Mouse (Mus musculus) liver, adult 2 months (tissue): Measurements from ENCODE around the gene Ctsl. TPM values are rescaled to one million over a fixed set of nuclear protein-coding genes. Genes with fewer than 3 reads are reported as not detected.

ENCODE experiments used
- DNase-seq: peaks from one replicate; pipeline ENCODE4 v3.0.0-alpha.2; 2011; ENCODE audit warnings: low read depth, low spot score; ENCODE audit errors: extremely low read depth
- H3K27ac ChIP-seq: fragments of 200-500 bp; replicated peaks from 2 replicates; pipeline ENCODE4 v1.5.1; 2012; ENCODE audit warnings: low read depth, mild to moderate bottlenecking, control low read depth, inconsistent platforms, low read length; ENCODE audit not compliant: insufficient read depth
- H3K27me3 ChIP-seq: fragments of 200-500 bp; 2 replicates; pipeline ENCODE4 v1.6.1; 2012; ENCODE audit warnings: mild to moderate bottlenecking, moderate library complexity, low read length, inconsistent platforms; ENCODE audit not compliant: control insufficient read depth, insufficient read depth
- H3K36me3 ChIP-seq: fragments of 200-500 bp; 2 replicates; pipeline ENCODE4 v1.6.1; 2012; ENCODE audit warnings: low read length, inconsistent platforms; ENCODE audit not compliant: control insufficient read depth, insufficient read depth
- H3K4me1 ChIP-seq: fragments of 200-500 bp; 2 replicates; pipeline ENCODE4 v1.6.1; 2011; ENCODE audit warnings: low read length; ENCODE audit not compliant: control insufficient read depth, insufficient read depth
- H3K4me3 ChIP-seq: fragments of 200-500 bp; 2 replicates; pipeline ENCODE4 v1.5.1; 2011; ENCODE audit warnings: low read depth, mild to moderate bottlenecking, control low read depth, low read length, moderate library complexity; ENCODE audit not compliant: insufficient read depth
- H3K79me2 ChIP-seq: fragments of 200-500 bp; 2 replicates; pipeline ENCODE4 v1.6.1; 2012; ENCODE audit warnings: inconsistent platforms, mild to moderate bottlenecking, low read length, moderate library complexity; ENCODE audit not compliant: control insufficient read depth, insufficient read depth
- H3K9ac ChIP-seq: fragments of 200-500 bp; 2 replicates; pipeline ENCODE4 v1.6.1; 2012; ENCODE audit warnings: low read depth, mild to moderate bottlenecking, control low read depth, inconsistent platforms, low read length
- CTCF ChIP-seq: fragments of 200-500 bp; IDR thresholded peaks from 2 replicates; pipeline ENCODE4 v1.5.1; 2011; ENCODE audit warnings: low read depth, low read length, control low read depth
- POLR2A ChIP-seq: fragments of 200-500 bp; IDR thresholded peaks from 2 replicates; pipeline ENCODE4 v1.6.1; 2011; ENCODE audit warnings: low read length, control low read depth; ENCODE audit not compliant: insufficient read depth; ENCODE audit errors: extremely low read depth
- WGBS: fragments of 180-500 bp; shearing (Covaris S2); methylation state at CpG from one replicate; pipeline ENCODE4 v1.1.7; 2018; 5-methylcytosine and 5-hydroxymethylcytosine counted together
- polyA plus RNA-seq: library from polyadenylated mRNA; depleted of rRNA; stranded (reverse); fragments of >200 nt; gene quantifications from 2 replicates; pipeline ENCODE4 v1.2.3, GENCODE M21; 2012; rRNA removed
- total RNA-seq: library from RNA; depleted of rRNA; stranded (reverse); fragments of >200 nt; gene quantifications from 2 replicates; pipeline ENCODE4 v1.2.3, GENCODE M21; 2014; rRNA removed

Gene Ctsl
- total and polyA plus RNA-seq, 2 experiments: 300 to 624 TPM

DNA sequence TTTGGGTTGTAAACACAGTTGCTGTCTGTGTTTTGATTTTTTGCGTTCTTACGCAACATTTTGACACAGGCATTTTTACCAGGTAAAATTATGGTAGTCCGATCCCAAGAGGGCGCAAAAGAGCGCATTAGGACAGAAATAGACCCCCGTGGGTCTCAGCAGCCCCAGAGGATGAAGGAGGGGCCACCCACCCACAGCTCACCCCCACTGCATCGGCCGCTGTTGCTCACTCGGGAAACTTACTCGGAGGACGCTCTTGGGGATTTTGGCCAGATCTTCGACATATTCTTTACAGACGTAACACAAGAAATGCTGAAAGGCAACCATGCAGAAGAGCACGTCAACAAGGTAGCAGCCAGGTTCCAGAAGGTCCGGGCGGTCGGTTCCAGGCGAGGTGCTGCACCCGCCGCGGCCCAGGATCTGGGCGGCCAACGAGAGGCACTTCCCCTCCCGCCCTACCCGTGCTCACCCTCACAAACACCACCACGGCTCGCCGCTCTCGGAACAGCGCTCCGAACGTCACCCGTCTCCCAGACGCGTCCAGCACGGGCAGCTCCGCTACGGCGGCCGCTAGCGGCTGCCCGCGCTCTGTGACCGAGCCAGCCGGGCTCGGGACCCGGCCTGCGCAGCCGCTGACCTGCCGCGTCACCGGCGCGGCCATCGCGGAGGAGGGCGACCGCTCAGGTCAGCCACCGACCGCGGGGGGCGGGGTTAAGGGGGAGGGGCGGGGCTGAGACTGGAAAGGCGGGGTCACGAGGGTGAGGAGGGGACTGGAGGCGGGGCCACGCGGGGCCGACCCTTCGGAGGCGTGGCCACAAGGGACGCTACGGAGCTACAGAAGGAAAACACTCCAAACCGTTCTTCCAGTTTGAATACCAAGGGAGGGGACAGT is 58.4 kb downstream of the Ctsl start, which contains the start of gene Aaed1:
TSS of gene Aaed1 (minus strand) at position 687 of the 892 bp plus-strand sequence.
- under 1% methylated on average over 73 of the region's 74 CpGs for WGBS
- Histone ChIP-seq H3K4me3 (peak within 1 kb of the TSS; percentile 66), H3K9ac (peak within 1 kb of the TSS; percentile 75), H3K4me1 (peaks cover 25% of the 10 kb centered on the region), H3K79me2 (peaks cover 8% of the 10 kb centered on the region; the same call in 1 of the 2 replicates), H3K27me3 (no peaks in the 10 kb centered on the region), H3K36me3 (peaks cover 6% of the 10 kb centered on the region; the same call in 1 of the 2 replicates), H3K27ac (peak within 1 kb of the TSS; percentile 99)
- peak; percentile 79 for DNase-seq
- TF ChIP-seq POLR2A (peak; percentile 94), CTCF (peak; percentile 32)

GRCm38 (mm10) chr13:64311266-64311665 is 59.4 kb downstream of the Ctsl start:
- Histone ChIP-seq H3K27me3 (no peaks in the 10 kb centered on the region), H3K9ac (no peak overlapping the region), H3K36me3 (peaks cover 9% of the 10 kb centered on the region; the same call in 1 of the 2 replicates), H3K4me1 (peaks cover 25% of the 10 kb centered on the region), H3K4me3 (peak overlapping the region; percentile 66), H3K79me2 (peaks cover 8% of the 10 kb centered on the region; the same call in 1 of the 2 replicates), H3K27ac (no peak overlapping the region)
- peak; percentile 47 for DNase-seq
- TF ChIP-seq POLR2A: no peak
- no peak for TF ChIP-seq CTCF
- WGBS: 7% methylated on average over 1 of the region's 1 CpGs

GRCm38 (mm10) chr13:64310585-64310984 is 60.1 kb downstream of the Ctsl start:
- H3K27ac ChIP-seq: no peak overlapping the region

DNA sequence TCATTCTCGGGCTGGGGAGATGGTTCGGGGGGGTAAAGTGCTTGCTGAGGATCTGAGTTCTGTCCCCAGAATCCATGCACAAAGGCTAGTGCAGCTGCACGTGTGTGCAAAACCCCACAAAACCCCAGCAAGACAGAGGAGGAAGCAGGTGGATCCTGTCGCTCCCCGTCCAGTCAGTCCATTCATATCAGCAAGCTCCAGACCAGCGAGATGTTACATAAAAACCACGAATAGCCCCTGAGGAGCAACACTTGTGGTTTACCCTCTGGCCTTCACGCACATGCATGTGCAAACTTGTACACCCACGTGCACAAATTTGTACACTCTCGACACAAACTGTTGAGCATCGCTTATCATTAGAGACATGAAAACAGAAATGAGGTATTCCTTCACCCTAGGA is 60.8 kb downstream of the Ctsl start:
- H3K36me3 ChIP-seq: peaks cover 15% of the 10 kb centered on the region
- H3K4me1 ChIP-seq: peaks cover 22% of the 10 kb centered on the region
- DNase-seq: no peak
- H3K27ac ChIP-seq: no peak overlapping the region
- H3K27me3 ChIP-seq: no peaks in the 10 kb centered on the region
- no peak overlapping the region for H3K4me3 ChIP-seq
- H3K79me2 ChIP-seq: peaks cover 8% of the 10 kb centered on the region; the same call in 1 of the 2 replicates
- no peak overlapping the region for H3K9ac ChIP-seq
- TF ChIP-seq CTCF (no peak), POLR2A (no peak)
- 64% methylated on average over 11 of the region's 11 CpGs for WGBS

More at GRCm38 (mm10) chr13:64310585-64310984, 60.1 kb downstream of the Ctsl start:
- peaks cover 8% of the 10 kb centered on the region; the same call in 1 of the 2 replicates for H3K79me2 ChIP-seq
- no peaks in the 10 kb centered on the region for H3K27me3 ChIP-seq
- peak; percentile 70 for DNase-seq
- 21% methylated on average over 6 of the region's 6 CpGs for whole genome bisulfite sequencing
- H3K36me3 ChIP-seq: peaks cover 9% of the 10 kb centered on the region
- H3K4me3 ChIP-seq: no peak overlapping the region
- H3K9ac ChIP-seq: 0 out of 2 replicates have a peak overlapping the region, but pooled peaks have one; percentile 31
- peaks cover 25% of the 10 kb centered on the region for H3K4me1 ChIP-seq
- no peak for TF ChIP-seq POLR2A

Other genes starting within 250 kb of the Ctsl start
- gene Slc35d2, start 241.5 kb downstream of the Ctsl start, total RNA-seq: 48.8 and 49.7 TPM in 2 replicates
- gene Slc35d2, start 241.5 kb downstream of the Ctsl start, polyA plus RNA-seq: 33.1 and 33.7 TPM in 2 replicates
- gene Zfp367, start 217.7 kb downstream of the Ctsl start, total RNA-seq: 21.8 and 22.8 TPM in 2 replicates
- gene Zfp367, start 217.7 kb downstream of the Ctsl start, polyA plus RNA-seq: 4.0 and 5.3 TPM in 2 replicates
- 37.7 and 39.4 TPM in 2 replicates for gene Habp4, start 209.1 kb downstream of the Ctsl start, total RNA-seq
- 29.6 and 38.4 TPM in 2 replicates for gene Habp4, start 209.1 kb downstream of the Ctsl start, polyA plus RNA-seq
- gene Cdc14b, start 95.6 kb downstream of the Ctsl start, total RNA-seq: 31.7 and 35.8 TPM in 2 replicates
- gene Cdc14b, start 95.6 kb downstream of the Ctsl start, polyA plus RNA-seq: 6.7 and 7.6 TPM in 2 replicates
- 83.4 and 84.2 TPM in 2 replicates for gene Aaed1, start 58.2 kb downstream of the Ctsl start, total RNA-seq
- gene Aaed1, start 58.2 kb downstream of the Ctsl start, polyA plus RNA-seq: 20.8 and 21.1 TPM in 2 replicates
- gene Cdk20, start 61.4 kb upstream of the Ctsl start, total RNA-seq: 4.0 and 5.6 TPM in 2 replicates
- 11.8 and 15.7 TPM in 2 replicates for gene Cdk20, start 61.4 kb upstream of the Ctsl start, polyA plus RNA-seq
- not detected in 2 replicates for gene Fam240b, start 126.9 kb upstream of the Ctsl start, total RNA-seq
- gene Fam240b, start 126.9 kb upstream of the Ctsl start, polyA plus RNA-seq: not detected in 2 replicates